ENCODE assay signal across 16 mouse cellular contexts in genomic region chr9:49632591-49632990, GRCm38 (mm10).
"Had no signal": no experiment of that assay in that cellular context is flagged by ENCODE, and none has a peak within 500 bp of the region (broad histone marks: within the 10 kb centered on the region; RNA-seq: fewer than 3 reads in every experiment).

No protein-coding gene starts in this region.

- H3K27me3 ChIP-seq: neural tube, embryonic 12.5 days; neural tube, embryonic 13.5 days; neural tube, embryonic 15.5 days; stomach, embryonic 15.5 days had no signal

- H3K4me3 ChIP-seq: neural tube, embryonic 12.5 days; neural tube, embryonic 13.5 days; neural tube, embryonic 15.5 days; stomach, embryonic 15.5 days had no signal

- H3K36me3 ChIP-seq: neural tube, embryonic 12.5 days; neural tube, embryonic 13.5 days; neural tube, embryonic 15.5 days; stomach, embryonic 15.5 days had no signal

- H3K4me2 ChIP-seq: neural tube, embryonic 12.5 days; neural tube, embryonic 13.5 days; neural tube, embryonic 15.5 days; stomach, embryonic 15.5 days had no signal

- DNase-seq: retina, postnatal 1 day; right cerebral cortex, adult 18-20 months; right cerebral cortex, postnatal 14 days; right cerebral cortex, postnatal 25 days; right cerebral cortex, postnatal 4 days; spleen, adult 18-20 months; thymus, adult 18-20 months; thymus, adult 2 months; thymus, postnatal 14 days; thymus, postnatal 25 days; thymus, postnatal 36 days; thymus, postnatal 4 days had no signal
